Mouse (Mus musculus): ENCODE results near the gene Arvcf. TPM values are rescaled to one million over a fixed set of nuclear protein-coding genes. Genes with fewer than 3 reads are reported as not detected.
A peak's percentile ranks its signal among the peaks of the same experiment; 100 is the strongest.

Gene Arvcf
- polyA plus RNA-seq, 1 experiment = 52.3 TPM

DNA sequence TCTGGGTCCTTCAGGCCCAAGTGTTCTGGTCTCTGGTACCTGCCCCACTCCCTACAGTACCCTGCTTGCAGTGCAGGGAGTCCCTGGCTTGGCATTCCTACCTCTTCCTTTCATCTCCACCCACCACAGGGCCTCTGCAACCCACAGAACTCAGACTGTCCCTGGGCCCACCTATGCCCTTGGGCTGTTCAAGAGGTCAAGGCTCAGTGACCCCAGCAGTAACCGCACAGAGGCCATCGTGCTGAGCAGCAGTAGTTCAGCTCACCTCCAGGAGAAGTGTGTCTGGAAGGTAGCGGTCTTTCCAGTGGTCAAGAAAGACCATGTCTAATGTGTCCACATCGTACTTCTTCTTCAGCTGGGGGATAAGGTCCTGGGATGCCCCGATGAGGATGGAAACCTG lies 62.4 kb downstream of the Arvcf start:
- TF ChIP-seq CTCF (IDR thresholded peaks at IDR 0.05; ENCODE audit: borderline replicate concordance, control insufficient read depth, extremely low read depth, insufficient read depth, low read length, poor library complexity) (no peak), POLR2A (IDR thresholded peaks at IDR 0.05; ENCODE audit: control insufficient read depth, extremely low read depth, insufficient read depth, low read length, poor library complexity) (no peak)
- H3K4me3 ChIP-seq (ENCODE audit: control insufficient read depth, insufficient read depth, low read length) = no peak overlapping the region
- WGBS = 97% methylated on average over 5 of the region's 5 CpGs

DNA sequence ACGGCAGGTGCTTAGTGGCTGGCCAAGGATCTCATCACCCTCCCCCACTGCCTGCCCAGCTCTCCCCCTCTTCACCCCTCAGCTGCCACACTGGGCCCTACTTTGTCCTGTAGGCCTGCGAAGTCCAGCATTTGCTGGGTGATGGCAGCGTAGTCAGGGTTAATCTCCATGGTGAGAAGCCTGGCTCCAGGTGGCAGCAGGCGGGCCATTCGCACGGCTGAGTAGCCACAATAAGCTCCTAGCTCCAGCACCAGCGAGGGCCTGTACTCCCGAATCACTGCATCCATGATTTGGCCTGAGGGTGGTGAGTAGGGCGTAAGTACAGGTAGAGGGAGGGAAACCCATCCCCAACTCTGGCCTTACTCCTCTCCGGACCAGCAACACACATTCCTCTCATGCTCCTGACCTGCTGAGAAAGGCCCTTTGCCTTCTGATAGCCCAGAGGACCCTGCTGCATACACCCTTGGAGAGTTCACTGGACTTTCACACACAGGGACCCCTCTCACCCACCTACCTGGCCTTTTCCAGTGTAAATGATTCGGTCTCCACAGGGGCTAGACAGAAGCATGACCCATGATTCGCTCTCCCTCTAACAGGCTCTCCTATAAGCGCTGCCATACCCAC lies 63.2 kb downstream of the Arvcf start:
- TF ChIP-seq CTCF (IDR thresholded peaks at IDR 0.05; ENCODE audit: borderline replicate concordance, control insufficient read depth, extremely low read depth, insufficient read depth, low read length, poor library complexity) (no peak), POLR2A (IDR thresholded peaks at IDR 0.05; ENCODE audit: control insufficient read depth, extremely low read depth, insufficient read depth, low read length, poor library complexity) (no peak)
- H3K27me3 ChIP-seq (ENCODE audit: control insufficient read depth, insufficient read depth, low read length) = no peaks in the 10 kb centered on the region
- no peak overlapping the region for H3K27ac ChIP-seq (ENCODE audit: control insufficient read depth, insufficient read depth, low read length)
- H3K36me3 ChIP-seq (ENCODE audit: control insufficient read depth, insufficient read depth, low read length) = no peaks in the 10 kb centered on the region
- no peak overlapping the region for H3K4me3 ChIP-seq (ENCODE audit: control insufficient read depth, insufficient read depth, low read length)
- H3K4me1 ChIP-seq (replicated peaks; ENCODE audit: control insufficient read depth, insufficient read depth, low read length) = peaks cover 37% of the 10 kb centered on the region
- DNase-seq = no peak
- WGBS = 89% methylated on average over 13 of the region's 13 CpGs

More for the DNA sequence above, 62.4 kb downstream of the Arvcf start:
- no peaks in the 10 kb centered on the region for H3K27me3 ChIP-seq (ENCODE audit: control insufficient read depth, insufficient read depth, low read length)
- no peaks in the 10 kb centered on the region for H3K36me3 ChIP-seq (ENCODE audit: control insufficient read depth, insufficient read depth, low read length)
- peaks cover 33% of the 10 kb centered on the region for H3K4me1 ChIP-seq (replicated peaks; ENCODE audit: control insufficient read depth, insufficient read depth, low read length)
- no peak for DNase-seq
- H3K27ac ChIP-seq (ENCODE audit: control insufficient read depth, insufficient read depth, low read length) = no peak overlapping the region

DNA sequence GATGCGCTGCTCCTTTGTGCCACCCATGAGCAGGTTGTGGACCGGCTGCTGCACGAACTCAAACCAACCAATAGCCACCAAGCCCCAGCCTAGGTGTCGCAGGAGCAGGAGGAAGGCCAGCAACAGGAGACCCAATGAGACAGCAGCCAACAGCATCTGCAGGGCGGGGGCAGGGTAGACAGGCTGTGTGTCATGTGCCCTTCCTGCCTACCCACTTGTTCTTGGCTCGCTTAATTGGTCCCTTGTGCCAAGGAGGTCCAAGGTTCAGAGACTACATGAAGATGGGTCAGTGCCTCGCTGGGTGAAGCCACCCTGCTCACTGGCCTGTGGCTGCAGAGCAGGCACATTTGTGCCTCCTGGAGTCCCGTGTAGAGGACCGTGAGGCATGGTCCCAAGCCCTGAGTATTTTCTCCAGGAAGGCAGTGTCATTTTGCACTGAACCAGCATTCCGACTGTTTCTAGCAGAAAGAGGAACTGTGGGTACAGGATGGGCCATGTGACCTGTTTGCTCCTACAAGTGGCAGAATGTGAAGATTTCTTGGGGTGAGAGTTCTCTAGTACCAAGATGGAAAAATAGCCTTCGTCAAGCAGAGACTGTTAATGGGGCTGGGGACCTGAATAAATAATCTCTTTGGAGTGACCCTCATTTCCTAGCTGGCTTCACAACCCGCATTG lies 64.0 kb downstream of the Arvcf start:
- Histone ChIP-seq H3K4me3 (ENCODE audit: control insufficient read depth, insufficient read depth, low read length) (no peak overlapping the region), H3K27ac (ENCODE audit: control insufficient read depth, insufficient read depth, low read length) (peak overlapping the region; percentile 53; the same call in 1 of the 2 replicates)

DNA sequence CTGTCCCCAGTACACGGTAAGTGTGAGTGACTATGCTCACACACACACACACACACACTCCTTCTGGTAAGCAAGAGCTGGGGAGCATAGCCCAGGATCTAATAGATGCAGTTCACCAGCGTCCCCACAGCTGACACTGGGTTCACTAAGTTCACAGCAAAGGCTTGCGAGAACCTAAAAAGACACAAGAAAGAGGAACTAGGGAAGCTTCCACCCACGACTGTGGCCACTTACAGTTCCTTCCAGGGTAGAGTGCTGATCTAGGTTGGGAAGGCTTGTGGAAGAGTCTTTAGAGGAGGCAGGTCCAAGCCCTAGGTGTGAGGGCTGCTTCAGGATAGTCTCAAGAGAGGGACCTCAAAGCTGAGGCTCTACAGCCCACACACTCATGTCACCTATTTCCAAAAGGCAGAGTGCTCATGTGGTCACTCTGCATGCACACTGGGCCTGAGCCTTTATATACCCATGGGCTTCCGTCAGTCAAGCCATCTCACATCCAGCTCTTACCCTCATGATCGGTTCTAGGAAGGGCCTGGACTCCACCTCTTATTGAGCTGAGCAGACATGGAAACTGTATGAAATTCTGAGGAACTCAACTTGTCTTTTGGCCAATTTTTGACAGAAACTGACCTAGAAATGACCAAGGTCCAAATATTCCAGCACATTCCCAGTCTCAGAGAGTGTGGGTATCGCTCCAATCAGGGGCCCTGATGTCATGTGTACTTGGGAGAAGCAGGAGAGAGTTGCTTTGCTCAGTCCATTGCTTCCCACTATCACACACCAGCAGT lies 65.2 kb downstream of the Arvcf start:
- Histone ChIP-seq H3K4me1 (replicated peaks; ENCODE audit: control insufficient read depth, insufficient read depth, low read length) (peaks cover 32% of the 10 kb centered on the region), H3K27ac (ENCODE audit: control insufficient read depth, insufficient read depth, low read length) (no peak overlapping the region; the same call in 1 of the 2 replicates)
- WGBS = 60% methylated on average over 7 of the region's 7 CpGs

More for the DNA sequence above, 64.0 kb downstream of the Arvcf start:
- no peaks in the 10 kb centered on the region for H3K36me3 ChIP-seq (ENCODE audit: control insufficient read depth, insufficient read depth, low read length)
- TF ChIP-seq CTCF (IDR thresholded peaks at IDR 0.05; ENCODE audit: borderline replicate concordance, control insufficient read depth, extremely low read depth, insufficient read depth, low read length, poor library complexity) = no peak
- TF ChIP-seq POLR2A (IDR thresholded peaks at IDR 0.05; ENCODE audit: control insufficient read depth, extremely low read depth, insufficient read depth, low read length, poor library complexity) = no peak
- peaks cover 39% of the 10 kb centered on the region for H3K4me1 ChIP-seq (replicated peaks; ENCODE audit: control insufficient read depth, insufficient read depth, low read length)
- WGBS = 30% methylated on average over 12 of the region's 12 CpGs
- DNase-seq = no peak
- no peaks in the 10 kb centered on the region for H3K27me3 ChIP-seq (ENCODE audit: control insufficient read depth, insufficient read depth, low read length)

DNA sequence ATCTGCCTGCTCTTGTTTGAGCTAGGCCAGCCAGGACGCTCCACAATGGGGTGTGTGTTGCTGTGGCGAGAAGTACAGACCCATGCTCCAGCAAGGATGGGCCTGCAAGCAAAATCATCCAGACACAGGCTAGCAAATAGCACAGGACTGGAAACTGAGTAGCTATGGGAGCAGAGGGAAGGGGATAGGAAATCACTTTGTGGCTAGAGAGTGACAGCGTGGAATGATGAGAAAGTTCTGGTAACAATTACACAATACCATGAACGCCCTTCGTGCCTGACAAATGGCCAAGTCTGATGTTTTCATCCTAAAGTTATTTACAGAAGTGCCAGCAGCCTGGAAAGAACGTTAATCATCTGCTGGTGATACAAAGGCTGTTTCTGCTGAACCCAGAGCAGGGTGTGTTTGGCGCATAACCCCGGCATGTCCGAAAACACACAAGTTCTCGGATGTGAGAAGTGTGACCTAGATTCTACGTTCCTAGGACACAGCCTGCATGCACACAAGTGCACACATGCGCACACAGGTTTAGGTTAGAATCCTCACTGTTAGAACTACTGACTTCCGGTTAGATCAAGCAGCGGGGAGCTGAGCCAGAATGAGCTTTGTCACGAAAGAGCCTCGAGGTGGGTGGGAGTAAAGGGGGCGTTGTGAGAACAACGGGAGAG lies 68.2 kb downstream of the Arvcf start:
- Histone ChIP-seq H3K4me3 (ENCODE audit: control insufficient read depth, insufficient read depth, low read length) (peak overlapping the region; percentile 48), H3K36me3 (ENCODE audit: control insufficient read depth, insufficient read depth, low read length) (no peaks in the 10 kb centered on the region), H3K27me3 (ENCODE audit: control insufficient read depth, insufficient read depth, low read length) (no peaks in the 10 kb centered on the region), H3K27ac (ENCODE audit: control insufficient read depth, insufficient read depth, low read length) (peak overlapping the region; percentile 84), H3K4me1 (replicated peaks; ENCODE audit: control insufficient read depth, insufficient read depth, low read length) (peaks cover 37% of the 10 kb centered on the region)
- DNase-seq = no peak
- TF ChIP-seq CTCF (IDR thresholded peaks at IDR 0.05; ENCODE audit: borderline replicate concordance, control insufficient read depth, extremely low read depth, insufficient read depth, low read length, poor library complexity) (no peak), POLR2A (IDR thresholded peaks at IDR 0.05; ENCODE audit: control insufficient read depth, extremely low read depth, insufficient read depth, low read length, poor library complexity) (no peak)
- WGBS = 72% methylated on average over 18 of the region's 18 CpGs

More for the DNA sequence above, 65.2 kb downstream of the Arvcf start:
- no peak overlapping the region for H3K4me3 ChIP-seq (ENCODE audit: control insufficient read depth, insufficient read depth, low read length)
- H3K36me3 ChIP-seq (ENCODE audit: control insufficient read depth, insufficient read depth, low read length) = no peaks in the 10 kb centered on the region
- DNase-seq = no peak
- no peak for TF ChIP-seq POLR2A (IDR thresholded peaks at IDR 0.05; ENCODE audit: control insufficient read depth, extremely low read depth, insufficient read depth, low read length, poor library complexity)
- no peak for TF ChIP-seq CTCF (IDR thresholded peaks at IDR 0.05; ENCODE audit: borderline replicate concordance, control insufficient read depth, extremely low read depth, insufficient read depth, low read length, poor library complexity)
- H3K27me3 ChIP-seq (ENCODE audit: control insufficient read depth, insufficient read depth, low read length) = no peaks in the 10 kb centered on the region

DNA sequence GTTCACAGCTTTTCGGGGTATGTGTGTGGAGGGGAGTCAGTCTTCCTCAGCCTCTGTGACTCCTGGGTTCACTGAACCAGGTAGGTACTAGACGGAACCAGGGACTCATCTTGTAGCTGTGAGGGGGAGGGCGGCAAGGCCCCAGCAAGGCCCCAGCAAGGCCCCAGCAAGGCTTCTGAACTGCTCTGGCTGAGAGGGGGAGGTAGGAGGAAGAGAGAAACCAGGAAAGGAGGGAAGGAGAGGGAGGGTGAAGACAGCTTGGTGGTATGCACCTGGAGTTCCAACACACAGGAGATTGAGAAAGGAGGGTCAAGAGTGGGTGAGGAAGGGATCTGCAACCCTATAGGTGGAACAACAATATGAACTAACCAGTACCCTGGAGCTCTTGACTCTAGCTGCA lies 68.9 kb downstream of the Arvcf start:
- peaks cover 31% of the 10 kb centered on the region for H3K4me1 ChIP-seq (replicated peaks; ENCODE audit: control insufficient read depth, insufficient read depth, low read length)
- WGBS = 70% methylated on average over 3 of the region's 3 CpGs
- TF ChIP-seq CTCF (IDR thresholded peaks at IDR 0.05; ENCODE audit: borderline replicate concordance, control insufficient read depth, extremely low read depth, insufficient read depth, low read length, poor library complexity) (no peak), POLR2A (IDR thresholded peaks at IDR 0.05; ENCODE audit: control insufficient read depth, extremely low read depth, insufficient read depth, low read length, poor library complexity) (no peak)
- peak overlapping the region; percentile 48 for H3K4me3 ChIP-seq (ENCODE audit: control insufficient read depth, insufficient read depth, low read length)
- H3K36me3 ChIP-seq (ENCODE audit: control insufficient read depth, insufficient read depth, low read length) = no peaks in the 10 kb centered on the region
- DNase-seq = no peak
- H3K27me3 ChIP-seq (ENCODE audit: control insufficient read depth, insufficient read depth, low read length) = no peaks in the 10 kb centered on the region
- peak overlapping the region; percentile 84 for H3K27ac ChIP-seq (ENCODE audit: control insufficient read depth, insufficient read depth, low read length)
